Mouse (Mus musculus) right cerebral cortex, postnatal 10 days (tissue): Measurements from ENCODE around the gene Gm8298.
"Not testable (repeated sequence)": the region's sequence is repeated elsewhere in the genome, so short reads cannot be mapped to it uniquely, and the experiment has no call there.

ENCODE experiments used
- DNase-seq, 2 experiments: peaks; one replicate each; pipeline ENCODE4 v3.0.0; 2021; ENCODE audit warnings: low spot score in 2 of 2

The Gm8298 gene

DNA sequence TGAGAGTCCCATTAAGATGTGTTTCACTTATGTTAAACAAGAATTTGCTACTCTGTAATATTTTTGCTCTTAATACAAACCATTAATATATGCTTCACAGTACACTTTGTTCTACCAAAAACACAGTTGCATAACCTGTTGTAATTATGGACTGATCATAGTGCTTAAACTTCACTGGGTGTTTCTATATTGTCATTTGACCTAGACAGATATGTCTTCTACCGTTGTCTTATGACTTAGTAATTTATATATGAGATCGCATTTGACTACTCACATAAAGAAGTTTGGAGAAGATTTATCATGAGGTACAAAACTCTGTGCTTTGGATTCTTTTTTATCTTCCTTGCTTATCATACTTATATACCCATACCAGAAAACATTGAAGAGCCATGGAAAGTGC lies at the start of gene Gm8298:
Gene Gm8298 (plus strand): TSS at position 301 of the 400 bp plus-strand sequence.
- no peak for DNase-seq

DNA sequence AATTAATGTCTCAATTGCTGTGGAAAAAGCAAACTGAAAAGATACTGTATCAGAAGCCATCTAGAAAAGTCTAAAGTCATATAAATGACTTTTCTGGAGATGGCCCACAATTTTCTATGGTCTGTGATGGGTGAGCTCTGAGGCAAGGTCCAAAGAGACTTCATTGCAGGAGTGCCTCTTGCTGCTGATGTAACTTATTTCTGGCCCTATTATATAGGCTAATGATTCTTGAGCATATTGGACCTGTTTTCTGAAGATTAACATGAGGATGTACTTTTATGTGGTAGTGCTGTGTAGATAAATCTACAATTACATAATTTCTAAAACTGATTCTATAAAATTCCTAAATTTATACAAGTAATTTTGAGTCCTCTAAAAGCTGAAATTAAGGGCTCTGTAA lies 47.7 kb upstream of the Gm8298 start:
- no peak for DNase-seq

DNA sequence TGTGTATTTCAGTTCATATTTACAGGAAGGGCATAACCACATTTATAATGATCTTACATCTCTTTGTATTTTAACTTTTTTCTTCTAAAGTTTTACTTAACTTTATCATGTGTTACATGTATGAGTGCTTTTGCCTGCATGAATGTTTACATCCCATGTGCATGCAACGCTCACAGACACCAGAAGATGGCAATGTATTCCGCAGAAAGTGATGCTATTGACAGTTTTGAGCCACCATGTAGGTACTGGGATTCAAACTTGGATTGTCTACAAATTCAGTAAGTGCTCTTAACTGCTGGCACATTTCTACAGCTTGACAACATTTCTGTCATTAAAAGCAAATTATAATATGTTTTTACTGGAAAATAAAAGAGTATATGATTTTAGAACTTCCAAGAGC lies 9.9 kb downstream of the Gm8298 start:
- peak; percentile 32 to 35 for DNase-seq

DNA sequence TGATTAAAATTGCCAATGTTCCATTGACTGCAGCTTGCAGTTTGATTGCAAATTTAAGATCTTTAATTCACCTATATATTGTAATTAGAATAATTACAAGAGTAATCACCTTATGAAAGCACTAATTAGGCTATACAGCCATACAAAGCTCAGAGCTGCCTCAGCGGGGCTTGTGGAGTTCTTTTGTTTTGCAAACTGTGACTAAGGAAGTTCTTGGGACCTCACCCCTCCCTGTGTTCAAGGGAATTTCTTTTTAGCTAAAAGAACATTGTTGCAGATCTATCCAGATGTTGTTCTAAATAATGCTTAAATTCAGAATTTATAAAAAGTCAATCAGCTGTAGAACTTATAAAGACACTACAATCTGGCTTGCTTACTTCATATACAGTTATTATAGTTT lies 16.8 kb downstream of the Gm8298 start:
- DNase-seq = not testable (repeated sequence)

DNA sequence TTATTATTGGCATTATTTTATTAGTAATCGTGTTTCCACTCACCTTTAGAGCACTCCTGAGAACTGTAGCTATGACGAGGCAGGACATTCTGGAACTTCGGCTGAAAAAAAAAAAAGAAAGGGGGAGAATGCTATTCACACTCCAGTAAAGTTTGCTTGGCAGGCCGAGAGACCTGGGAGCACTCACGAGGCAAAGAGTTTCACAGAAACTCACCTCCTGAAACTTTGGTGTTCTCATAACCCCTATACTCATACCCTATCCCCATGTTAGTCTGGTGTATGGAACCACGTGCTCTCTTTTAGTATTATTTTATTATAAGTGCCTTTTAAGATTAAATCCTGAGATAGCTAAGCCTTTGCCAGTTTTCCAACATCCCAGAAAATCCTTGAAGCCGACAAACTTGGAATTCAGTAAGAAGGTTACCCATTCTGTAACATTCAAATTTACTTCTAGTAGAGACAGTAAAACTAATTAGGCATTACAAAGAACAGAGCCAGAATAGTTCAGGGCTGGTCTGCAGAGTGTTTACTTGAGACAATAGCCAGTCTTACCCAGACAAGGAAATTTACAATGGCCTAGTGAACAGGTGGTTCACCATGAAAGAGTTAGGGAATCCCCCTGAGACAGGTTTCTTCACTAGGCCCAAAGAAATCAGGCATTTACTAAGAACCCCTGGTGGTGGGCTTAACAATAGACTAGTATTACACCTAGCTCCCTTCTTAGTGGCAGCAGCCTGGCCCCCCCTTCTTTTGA lies 19.1 kb downstream of the Gm8298 start:
- not testable (repeated sequence) for DNase-seq

DNA sequence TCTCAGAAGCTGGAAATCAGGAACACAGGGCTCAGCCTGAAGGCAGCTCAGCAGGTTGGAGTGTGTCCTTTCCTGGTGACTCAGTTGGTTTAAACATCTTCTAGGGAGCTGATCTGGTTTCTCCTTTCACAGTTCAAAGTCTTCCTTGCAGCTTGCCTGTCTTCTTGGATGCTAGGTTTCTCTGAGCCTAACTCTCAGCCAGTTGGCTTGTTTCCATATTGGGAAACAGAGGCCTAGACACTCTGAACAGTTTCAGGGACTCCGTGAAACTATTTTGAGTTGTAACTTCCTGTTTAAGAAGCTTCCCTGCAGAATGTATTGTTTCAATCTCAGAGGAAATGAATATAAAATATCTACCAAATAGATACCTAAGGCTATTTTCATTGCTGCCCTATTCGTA lies 32.4 kb downstream of the Gm8298 start:
- no peak for DNase-seq

DNA sequence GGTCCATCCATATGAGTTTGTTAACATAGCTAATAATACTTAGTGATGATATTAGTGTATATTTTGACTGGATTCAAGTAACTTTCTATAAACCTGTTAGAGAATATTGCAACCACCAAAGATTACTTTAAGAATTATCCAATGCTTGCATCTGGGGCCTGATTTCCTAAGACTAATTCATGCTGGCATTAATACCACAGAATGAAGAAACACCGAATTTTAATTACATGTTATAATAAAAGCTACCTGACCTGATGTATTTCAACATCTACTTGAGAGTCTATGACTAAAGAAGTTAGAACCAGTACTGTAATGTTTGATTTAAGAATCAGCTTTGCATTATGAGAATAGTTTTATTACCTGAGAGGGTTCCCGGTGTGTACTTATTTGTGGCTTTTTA lies 64.1 kb downstream of the Gm8298 start, which contains the start of gene C130079G13Rik:
Gene C130079G13Rik (plus strand): TSS at position 301 of the 400 bp plus-strand sequence.
- no peak for DNase-seq
